Mouse (Mus musculus): ENCODE measurements around the gene Snx21. TPM values are rescaled to one million over a fixed set of nuclear protein-coding genes. Genes with fewer than 3 reads are reported as not detected.
A peak's percentile ranks its signal among the peaks of the same experiment; 100 is the strongest.

The Snx21 gene
- polyA plus RNA-seq, 1 experiment: 29.5 TPM

DNA sequence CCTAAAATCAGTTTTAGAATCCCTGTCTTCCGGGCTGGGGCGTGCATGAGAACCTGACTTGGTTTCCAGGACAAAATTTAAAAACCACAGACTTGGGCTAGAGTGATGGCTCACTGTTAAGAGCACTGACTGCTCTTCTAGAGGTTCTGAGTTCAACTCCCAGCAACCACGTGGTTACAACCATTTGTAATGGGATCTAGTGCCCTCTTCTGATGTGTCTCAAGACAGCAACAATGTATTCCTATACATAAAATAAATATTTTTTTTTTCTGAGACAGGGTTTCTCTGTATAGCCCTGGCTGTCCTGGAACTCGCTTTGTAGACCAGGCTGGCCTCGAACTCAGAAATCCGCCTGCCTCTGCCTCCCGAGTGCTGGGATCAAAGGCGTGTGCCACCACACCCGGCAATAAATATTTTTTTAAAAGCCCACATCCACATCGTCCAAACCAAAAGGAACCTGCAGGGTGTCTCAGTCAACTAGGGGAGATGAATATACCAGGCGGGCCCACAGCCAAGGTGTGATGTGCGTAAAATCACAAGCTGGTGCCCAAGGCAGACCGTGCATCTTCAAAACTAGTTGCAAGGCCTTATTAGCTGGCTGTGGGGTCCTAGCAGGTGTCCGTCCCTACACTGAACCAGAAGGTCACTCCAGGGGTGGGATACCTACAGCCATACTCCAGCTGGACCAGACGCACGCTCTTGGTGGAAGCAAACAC, 46.6 kb downstream of the Snx21 start:
- Histone ChIP-seq H3K79me2 (ENCODE audit: control insufficient read depth, insufficient read depth) (no peaks in the 10 kb centered on the region), H3K4me2 (ENCODE audit: low read depth) (peak overlapping the region; percentile 92), H3K36me3 (ENCODE audit: control insufficient read depth, insufficient read depth) (no peaks in the 10 kb centered on the region), H3K4me3 (peak overlapping the region; percentile 74), H3K27me3 (ENCODE audit: control insufficient read depth, insufficient read depth, insufficient read length) (no peaks in the 10 kb centered on the region), H3ac (ENCODE audit: control insufficient read depth, insufficient read length) (no peak overlapping the region)
- TF ChIP-seq TCF12 (IDR thresholded peaks at IDR 0.05; ENCODE audit: insufficient read depth, poor library complexity, severe bottlenecking) (no peak), MAX (IDR thresholded peaks at IDR 0.05; ENCODE audit: low read depth) (no peak)

GRCm38 (mm10) chr2:164832748-164833301, 47.2 kb downstream of the Snx21 start, which contains the start of gene Ctsa:
Gene Ctsa, plus strand, starts transcription at chr2:164832873.
- no peaks in the 10 kb centered on the region for H3K36me3 ChIP-seq (ENCODE audit: control insufficient read depth, insufficient read depth)
- peak within 1 kb of the TSS; percentile 92 for H3K4me2 ChIP-seq (ENCODE audit: low read depth)
- no peaks in the 10 kb centered on the region for H3K27me3 ChIP-seq (ENCODE audit: control insufficient read depth, insufficient read depth, insufficient read length)
- peak within 1 kb of the TSS; percentile 74 for H3K4me3 ChIP-seq
- H3ac ChIP-seq (ENCODE audit: control insufficient read depth, insufficient read length): peak within 1 kb of the TSS; percentile 18
- no peaks in the 10 kb centered on the region for H3K79me2 ChIP-seq (ENCODE audit: control insufficient read depth, insufficient read depth)
- no peak for TF ChIP-seq E2F4 (IDR thresholded peaks at IDR 0.05; ENCODE audit: insufficient read depth)
- no peak for TF ChIP-seq TCF12 (IDR thresholded peaks at IDR 0.05; ENCODE audit: insufficient read depth, poor library complexity, severe bottlenecking)
- peak; percentile 37 for TF ChIP-seq POLR2A (IDR thresholded peaks at IDR 0.05; ENCODE audit: insufficient read length, low read depth)
- TF ChIP-seq MAX (IDR thresholded peaks at IDR 0.05; ENCODE audit: low read depth): no peak
- TF ChIP-seq USF1 (IDR thresholded peaks at IDR 0.05; ENCODE audit: low read depth): no peak
- peak in 2 of 3 experiments; percentile 10 to 25 for TF ChIP-seq MYOG (IDR thresholded peaks at IDR 0.05; ENCODE audit: control insufficient read depth in 1 of 3, insufficient read depth in 1 of 3, insufficient read length in 2 of 3, low read depth in 2 of 3)
- peak in 1 of 3 experiments; percentile 48 for TF ChIP-seq MYOD1 (IDR thresholded peaks at IDR 0.05; ENCODE audit: control insufficient read depth in 1 of 3, insufficient read length in 2 of 3, low read depth in 2 of 3)
- no peak for TF ChIP-seq REST (IDR thresholded peaks at IDR 0.05; ENCODE audit: insufficient read depth, insufficient read length)
- TF ChIP-seq TCF3 (IDR thresholded peaks at IDR 0.05; ENCODE audit: insufficient read length, low read depth): no peak
- peak; percentile 58 for TF ChIP-seq POLR2AphosphoS2 (IDR thresholded peaks at IDR 0.05; ENCODE audit: insufficient read length, low read depth)
- no peak for TF ChIP-seq CEBPB (IDR thresholded peaks at IDR 0.05; ENCODE audit: insufficient read depth, poor library complexity, severe bottlenecking)
- TF ChIP-seq SRF (IDR thresholded peaks at IDR 0.05; ENCODE audit: control insufficient read depth, insufficient read length, low read depth): no peak

GRCm38 (mm10) chr2:164833314-164833959, 47.8 kb downstream of the Snx21 start, which contains the start of gene Neurl2:
Gene Neurl2, minus strand, starts transcription at chr2:164833456.
- H3K4me2 ChIP-seq (ENCODE audit: low read depth): peak within 1 kb of the TSS; percentile 92
- no peak for TF ChIP-seq E2F4 (IDR thresholded peaks at IDR 0.05; ENCODE audit: insufficient read depth)
- TF ChIP-seq POLR2AphosphoS2 (IDR thresholded peaks at IDR 0.05; ENCODE audit: insufficient read length, low read depth): peak; percentile 80
- TF ChIP-seq TCF12 (IDR thresholded peaks at IDR 0.05; ENCODE audit: insufficient read depth, poor library complexity, severe bottlenecking): no peak
- TF ChIP-seq MYOD1 (IDR thresholded peaks at IDR 0.05; ENCODE audit: control insufficient read depth in 1 of 3, insufficient read length in 2 of 3, low read depth in 2 of 3): no peak
- peak; percentile 69 for TF ChIP-seq POLR2A (IDR thresholded peaks at IDR 0.05; ENCODE audit: insufficient read length, low read depth)
- TF ChIP-seq MYOG (IDR thresholded peaks at IDR 0.05; ENCODE audit: control insufficient read depth in 1 of 3, insufficient read depth in 1 of 3, insufficient read length in 2 of 3, low read depth in 2 of 3): peak in 1 of 3 experiments; percentile 2
- TF ChIP-seq MAX (IDR thresholded peaks at IDR 0.05; ENCODE audit: low read depth): peak; percentile 61
- no peak for TF ChIP-seq REST (IDR thresholded peaks at IDR 0.05; ENCODE audit: insufficient read depth, insufficient read length)
- TF ChIP-seq TCF3 (IDR thresholded peaks at IDR 0.05; ENCODE audit: insufficient read length, low read depth): no peak
- TF ChIP-seq USF1 (IDR thresholded peaks at IDR 0.05; ENCODE audit: low read depth): peak; percentile 100
- peak; percentile 97 for TF ChIP-seq SRF (IDR thresholded peaks at IDR 0.05; ENCODE audit: control insufficient read depth, insufficient read length, low read depth)
- no peak for TF ChIP-seq CEBPB (IDR thresholded peaks at IDR 0.05; ENCODE audit: insufficient read depth, poor library complexity, severe bottlenecking)
- H3ac ChIP-seq (ENCODE audit: control insufficient read depth, insufficient read length): peak within 1 kb of the TSS; percentile 18
- H3K79me2 ChIP-seq (ENCODE audit: control insufficient read depth, insufficient read depth): no peaks in the 10 kb centered on the region
- H3K36me3 ChIP-seq (ENCODE audit: control insufficient read depth, insufficient read depth): no peaks in the 10 kb centered on the region
- H3K4me3 ChIP-seq: peak within 1 kb of the TSS; percentile 74
- no peaks in the 10 kb centered on the region for H3K27me3 ChIP-seq (ENCODE audit: control insufficient read depth, insufficient read depth, insufficient read length)

DNA sequence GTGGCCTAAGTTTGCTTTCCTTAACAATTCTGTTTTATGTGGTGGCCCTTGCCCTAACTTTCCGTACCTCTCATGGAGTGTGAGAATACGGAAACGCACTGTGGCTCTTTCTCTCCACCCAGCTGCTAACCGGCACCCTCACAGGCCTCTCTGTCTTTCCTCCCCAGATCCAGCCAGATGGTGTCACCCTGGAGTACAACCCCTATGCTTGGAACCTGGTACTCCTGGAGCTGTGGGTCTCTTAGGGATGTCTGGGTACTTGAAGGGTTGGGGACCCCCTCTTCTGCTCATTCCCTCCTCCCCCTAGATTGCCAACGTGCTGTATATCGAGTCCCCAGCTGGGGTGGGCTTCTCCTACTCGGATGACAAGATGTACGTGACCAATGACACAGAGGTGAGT, 48.9 kb downstream of the Snx21 start:
- TF ChIP-seq CEBPB (IDR thresholded peaks at IDR 0.05; ENCODE audit: insufficient read depth, poor library complexity, severe bottlenecking) (no peak), TCF12 (IDR thresholded peaks at IDR 0.05; ENCODE audit: insufficient read depth, poor library complexity, severe bottlenecking) (no peak), MAX (IDR thresholded peaks at IDR 0.05; ENCODE audit: low read depth) (no peak), REST (IDR thresholded peaks at IDR 0.05; ENCODE audit: insufficient read depth, insufficient read length) (no peak), POLR2A (IDR thresholded peaks at IDR 0.05; ENCODE audit: insufficient read length, low read depth) (no peak), USF1 (IDR thresholded peaks at IDR 0.05; ENCODE audit: low read depth) (no peak), POLR2AphosphoS2 (IDR thresholded peaks at IDR 0.05; ENCODE audit: insufficient read length, low read depth) (peak; percentile 18), SRF (IDR thresholded peaks at IDR 0.05; ENCODE audit: control insufficient read depth, insufficient read length, low read depth) (no peak)
- Histone ChIP-seq H3K4me3 (peak overlapping the region; percentile 74), H3K36me3 (ENCODE audit: control insufficient read depth, insufficient read depth) (no peaks in the 10 kb centered on the region), H3K27me3 (ENCODE audit: control insufficient read depth, insufficient read depth, insufficient read length) (no peaks in the 10 kb centered on the region), H3ac (ENCODE audit: control insufficient read depth, insufficient read length) (peak overlapping the region; percentile 18), H3K79me2 (ENCODE audit: control insufficient read depth, insufficient read depth) (no peaks in the 10 kb centered on the region), H3K4me2 (ENCODE audit: low read depth) (peak overlapping the region; percentile 92)

All from myocyte (in vitro differentiated cells).